Mouse (Mus musculus) bone marrow, adult 2 months (tissue): Measurements from ENCODE around the gene Cers2. TPM values are rescaled to one million over a fixed set of nuclear protein-coding genes. Genes with fewer than 3 reads are reported as not detected.
A peak's percentile ranks its signal among the peaks of the same experiment; 100 is the strongest.

Source experiments
- H3K27ac ChIP-seq: fragments of 200-500 bp; 2 replicates; pipeline ENCODE4 v1.5.1; 2012; ENCODE audit warnings: low read depth, mild to moderate bottlenecking, control low read depth, inconsistent platforms, low read length; ENCODE audit not compliant: control insufficient read depth, poor library complexity, insufficient read depth
- H3K4me1 ChIP-seq: fragments of 200-500 bp; 2 replicates; pipeline ENCODE4 v1.6.1; 2011; ENCODE audit warnings: low read length; ENCODE audit not compliant: control insufficient read depth, insufficient read depth
- H3K4me3 ChIP-seq: fragments of 200-500 bp; replicated peaks from 2 replicates; pipeline ENCODE3; 2011; ENCODE audit warnings: mild to moderate bottlenecking, low read depth, low read length, control low read depth; ENCODE audit not compliant: control insufficient read depth
- CTCF ChIP-seq: fragments of 200-500 bp; IDR thresholded peaks from 2 replicates; pipeline ENCODE4 v1.5.1; 2011; ENCODE audit warnings: low read length, control low read depth; ENCODE audit not compliant: control insufficient read depth, insufficient read depth
- POLR2A ChIP-seq: fragments of 200-500 bp; IDR thresholded peaks from 2 replicates; pipeline ENCODE4 v1.6.1; 2011; ENCODE audit warnings: low read depth, mild to moderate bottlenecking, control low read depth, low read length, borderline replicate concordance; ENCODE audit not compliant: control insufficient read depth
- WGBS: fragments of 180-500 bp; shearing (Covaris S2); methylation state at CpG from one replicate; pipeline ENCODE4 v1.1.7; 2018; 5-methylcytosine and 5-hydroxymethylcytosine counted together
- polyA plus RNA-seq: library from polyadenylated mRNA; stranded (reverse); fragments of >200 nt; gene quantifications from 2 replicates; pipeline ENCODE4 v1.2.4, GENCODE M21; 2011; ENCODE audit warnings: low replicate concordance; ENCODE audit not compliant: missing spikeins, insufficient read depth, insufficient read length

Gene Cers2
- polyA plus RNA-seq, 1 experiment = 159 TPM

- H3K4me1 ChIP-seq = no peaks in the 10 kb centered on the region; the same call in 1 of the 2 replicates
- no peak overlapping the region for H3K27ac ChIP-seq
- TF ChIP-seq CTCF = no peak
- TF ChIP-seq POLR2A = no peak
- 34% methylated on average over 5 of the region's 5 CpGs for WGBS
- no peak overlapping the region for H3K4me3 ChIP-seq
These were observed 38.1 kb upstream of the Cers2 start for GRCm38 (mm10) chr3:95276428-95276934.

- no peak overlapping the region for H3K4me3 ChIP-seq
- WGBS = 56% methylated on average over 1 of the region's 1 CpGs
- no peak overlapping the region for H3K27ac ChIP-seq
- H3K4me1 ChIP-seq = no peaks in the 10 kb centered on the region; the same call in 1 of the 2 replicates
- TF ChIP-seq POLR2A (no peak), CTCF (no peak)
These were observed 37.4 kb upstream of the Cers2 start for GRCm38 (mm10) chr3:95277149-95277551.

DNA sequence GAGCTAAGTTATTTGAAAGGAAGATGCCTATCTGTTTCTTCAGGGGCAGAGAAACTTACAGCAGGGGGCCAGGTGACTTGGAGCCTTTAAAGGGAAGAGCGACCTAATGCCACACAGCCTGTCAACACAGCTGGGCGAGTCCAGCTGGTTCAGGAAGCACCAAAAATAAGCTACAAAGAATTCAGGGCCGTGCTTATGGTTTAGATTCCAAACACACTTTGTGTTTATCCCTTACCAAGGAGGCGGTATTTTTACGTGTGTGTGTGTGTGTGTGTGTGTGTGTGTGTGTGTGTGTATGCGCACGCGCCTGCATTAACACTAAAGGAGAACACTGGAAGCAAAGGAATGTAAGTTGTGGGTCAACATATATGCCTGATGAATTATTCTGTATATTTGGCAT is 33.8 kb upstream of the Cers2 start:
- peak overlapping the region; percentile 37 for H3K4me3 ChIP-seq
- no peak for TF ChIP-seq CTCF
- TF ChIP-seq POLR2A = no peak
- H3K4me1 ChIP-seq = no peaks in the 10 kb centered on the region; the same call in 1 of the 2 replicates
- peak overlapping the region; percentile 84; the same call in 1 of the 2 replicates for H3K27ac ChIP-seq
- WGBS = 3% methylated on average over 8 of the region's 8 CpGs

DNA sequence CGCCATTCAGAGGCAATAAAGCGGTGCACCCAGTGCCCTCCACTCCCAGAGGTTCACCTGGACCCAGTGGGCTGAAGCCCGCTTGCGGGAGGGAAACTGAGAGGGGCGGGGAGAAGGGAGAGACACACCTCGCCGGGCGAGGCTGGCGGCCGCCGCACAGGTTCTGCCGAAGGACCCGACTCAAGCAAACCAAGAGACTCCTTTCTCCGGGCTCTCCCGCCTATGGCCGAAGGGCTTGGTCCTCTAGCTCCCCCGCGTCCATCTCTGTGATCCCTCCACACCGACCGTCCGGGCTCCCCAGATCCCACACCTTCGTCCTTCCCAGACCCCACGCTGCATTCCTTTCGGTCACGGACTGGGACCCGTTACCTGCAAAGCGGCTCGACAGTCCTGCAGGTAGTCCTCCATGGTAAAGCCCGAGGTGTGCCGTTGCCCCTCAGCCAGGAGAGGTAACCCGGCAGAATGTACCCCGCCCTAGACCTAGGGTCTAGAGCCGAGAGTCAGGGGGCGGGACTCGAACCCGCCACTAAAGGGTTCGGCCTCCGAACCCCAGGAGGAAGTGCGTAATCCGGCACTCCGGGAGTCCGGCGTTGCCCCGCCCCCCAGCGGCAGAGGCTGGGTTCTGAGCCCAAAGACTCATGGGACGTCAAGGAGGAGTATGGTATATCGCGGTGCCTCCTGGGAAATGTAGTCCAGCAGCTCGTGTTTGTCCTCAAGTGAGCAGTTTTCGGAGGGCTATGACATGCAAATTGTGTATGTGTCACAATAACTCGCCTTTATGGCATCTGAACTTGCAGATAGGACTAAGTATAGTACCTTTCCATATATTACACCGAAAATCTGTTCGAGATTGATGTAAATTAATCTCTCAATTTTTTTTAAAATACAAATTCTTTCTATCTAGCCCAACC is 33.1 kb upstream of the Cers2 start, which contains the start of the genes Mindy1 and Prune1:
Gene Mindy1, plus strand, starts transcription at position 130 of the 911 bp plus-strand sequence.
Gene Prune1, minus strand, starts transcription at position 861 of the 911 bp plus-strand sequence.
- Histone ChIP-seq H3K4me3 (peak within 1 kb of the TSS; percentile 83), H3K4me1 (no peaks in the 10 kb centered on the region; the same call in 1 of the 2 replicates), H3K27ac (peak within 1 kb of the TSS; percentile 98)
- under 1% methylated on average over 53 of the region's 53 CpGs for WGBS
- no peak for TF ChIP-seq CTCF
- TF ChIP-seq POLR2A = no peak

GRCm38 (mm10) chr3:95282381-95282864 is 32.2 kb upstream of the Cers2 start:
- 0 out of 2 replicates have a peak, but pooled peaks have one; percentile 14 for TF ChIP-seq POLR2A
- TF ChIP-seq CTCF = no peak
- peak overlapping the region; percentile 98 for H3K27ac ChIP-seq
- under 1% methylated on average over 11 of the region's 11 CpGs for WGBS
- peak overlapping the region; percentile 79 for H3K4me3 ChIP-seq
- H3K4me1 ChIP-seq = no peaks in the 10 kb centered on the region; the same call in 1 of the 2 replicates

DNA sequence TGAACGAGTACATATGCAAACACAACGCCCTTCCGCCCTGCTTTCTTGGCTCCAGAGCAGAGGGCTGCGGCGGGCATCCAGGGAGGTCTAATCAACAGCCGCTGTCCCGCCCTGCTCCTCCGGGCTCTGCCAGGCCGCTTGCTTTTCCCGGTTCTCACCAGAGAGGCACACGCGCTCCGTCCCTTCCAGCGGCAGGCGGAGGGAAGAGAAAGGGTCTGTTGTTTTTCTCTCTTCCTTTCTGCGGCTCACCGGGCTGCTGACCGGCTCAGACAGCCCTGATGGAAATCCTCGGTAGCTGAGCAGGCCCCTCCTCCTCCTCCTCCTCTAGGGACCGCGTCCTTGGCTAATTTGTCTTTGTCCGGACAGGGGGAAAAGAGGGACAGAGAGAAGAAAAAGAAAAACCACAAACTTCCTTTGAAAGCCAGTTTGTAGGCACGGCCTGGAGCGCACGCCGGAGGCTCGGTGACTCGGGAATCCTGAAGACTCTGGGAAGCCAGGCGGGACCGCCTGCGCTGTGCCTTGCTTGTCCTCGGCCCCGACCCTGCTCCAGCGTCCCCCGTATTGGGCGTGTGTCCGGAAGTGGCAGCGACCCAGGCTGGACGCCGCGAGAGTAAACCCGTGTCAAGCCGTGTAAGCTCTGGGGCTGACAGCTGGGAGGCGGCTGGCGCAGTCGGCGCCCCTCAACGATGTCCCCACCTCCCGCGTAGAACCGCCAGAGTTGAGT is 31.6 kb upstream of the Cers2 start:
- H3K4me3 ChIP-seq = peak overlapping the region; percentile 79
- H3K27ac ChIP-seq = peak overlapping the region; percentile 98
- under 1% methylated on average over 51 of the region's 51 CpGs for WGBS
- H3K4me1 ChIP-seq = no peaks in the 10 kb centered on the region; the same call in 1 of the 2 replicates
- no peak for TF ChIP-seq CTCF
- TF ChIP-seq POLR2A = peak; percentile 76

DNA sequence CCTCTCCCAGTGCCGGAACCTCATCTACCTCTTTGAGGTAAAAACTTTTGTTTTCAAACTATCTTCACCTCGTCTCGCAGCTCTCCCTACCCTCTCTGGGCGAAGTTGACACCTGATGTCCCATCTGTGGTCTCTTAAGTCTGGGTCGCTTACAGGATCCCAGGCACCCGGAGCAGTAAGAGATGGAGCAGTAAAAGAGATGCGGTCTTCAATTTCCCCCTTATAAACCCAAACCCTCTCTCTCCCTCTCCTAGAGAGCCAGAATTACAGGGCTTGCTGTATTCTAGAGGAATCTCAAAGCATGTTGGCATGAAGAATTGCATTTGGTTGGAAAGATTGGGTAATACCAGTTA is 31.0 kb upstream of the Cers2 start:
- Histone ChIP-seq H3K4me1 (no peaks in the 10 kb centered on the region), H3K4me3 (peak overlapping the region; percentile 79), H3K27ac (peak overlapping the region; percentile 98)
- TF ChIP-seq CTCF = no peak
- TF ChIP-seq POLR2A = no peak
- 2% methylated on average over 7 of the region's 7 CpGs for WGBS
